Mouse (Mus musculus) thymus, adult 2 months (tissue): Measurements from ENCODE around the gene Pygl.

Experiments
- CTCF ChIP-seq: fragments of 200-500 bp; IDR thresholded peaks from 2 replicates; pipeline ENCODE4 v1.5.1; 2012; ENCODE audit warnings: mild to moderate bottlenecking, control low read depth, low read length, moderate library complexity, borderline replicate concordance; ENCODE audit not compliant: control insufficient read depth, poor library complexity, insufficient read depth; ENCODE audit errors: extremely low read depth
- POLR2A ChIP-seq: fragments of 200-500 bp; IDR thresholded peaks from 2 replicates; pipeline ENCODE4 v1.6.1; 2012; ENCODE audit warnings: mild to moderate bottlenecking, low read length, control low read depth, moderate library complexity; ENCODE audit not compliant: control insufficient read depth, poor library complexity, insufficient read depth; ENCODE audit errors: extremely low read depth

DNA sequence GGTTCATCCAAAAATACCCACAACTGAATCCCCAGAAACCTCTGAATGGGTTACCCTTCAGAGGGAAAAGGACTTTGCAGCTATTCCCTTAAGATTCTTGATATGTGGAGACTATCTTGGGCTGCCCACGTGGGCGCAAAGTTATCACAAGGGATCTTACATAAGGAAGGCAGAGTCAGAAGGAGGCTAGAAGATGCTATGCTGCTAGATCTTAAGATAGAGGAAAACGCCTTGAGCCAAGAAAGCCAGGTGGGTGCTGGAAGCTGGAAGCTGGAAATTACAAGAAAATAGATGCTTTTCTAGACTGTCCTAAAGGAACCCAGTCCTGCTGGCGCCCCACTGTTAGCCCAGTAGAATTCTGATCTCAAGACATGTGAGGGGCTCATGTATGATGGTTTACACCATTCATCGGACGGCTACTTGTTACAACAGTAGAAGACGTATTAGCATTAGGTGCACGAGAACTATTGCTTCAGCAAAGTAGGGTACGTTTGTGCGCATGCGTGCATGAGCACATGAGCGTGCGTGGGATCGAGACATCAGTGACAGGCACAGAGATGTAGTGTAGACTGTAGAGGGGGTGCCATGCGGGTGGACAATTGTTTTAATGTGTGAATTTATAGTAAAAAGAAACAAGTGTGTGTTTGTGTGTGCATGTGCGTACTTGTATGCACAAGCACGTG is 31.1 kb upstream of the Pygl start:
- TF ChIP-seq CTCF = no peak
- TF ChIP-seq POLR2A = no peak
